Mouse (Mus musculus): ENCODE results near the gene Acsf2. TPM values are rescaled to one million over a fixed set of nuclear protein-coding genes. Genes with fewer than 3 reads are reported as not detected.

The Acsf2 gene
- polyA plus RNA-seq, 1 experiment = 9.7 TPM

GRCm38 (mm10) chr11:94508976-94509375, 92.7 kb downstream of the Acsf2 start:
- DNase-seq (ENCODE audit: low read depth) = no peak
- TF ChIP-seq POLR2A (IDR thresholded peaks at IDR 0.05; ENCODE audit: borderline replicate concordance, extremely low read depth, insufficient read depth, insufficient read length, poor library complexity, severe bottlenecking) (no peak), CTCF (IDR thresholded peaks at IDR 0.05; ENCODE audit: borderline replicate concordance, extremely low read depth, insufficient read depth, insufficient read length) (no peak)

Other genes with a start within 250 kb of the Acsf2 start
- gene Abcc3, start 208.9 kb downstream of the Acsf2 start, polyA plus RNA-seq (2012; rRNA removed) = 0.53 and 0.55 TPM in 2 replicates
- gene Cacna1g, start 127.7 kb downstream of the Acsf2 start, polyA plus RNA-seq (2012; rRNA removed) = 208 and 232 TPM in 2 replicates
- 0.45 and 0.66 TPM in 2 replicates for gene Spata20, start 115.7 kb downstream of the Acsf2 start, polyA plus RNA-seq (2012; rRNA removed)
- 0.50 and 1.5 TPM in 2 replicates for gene Epn3, start 101.9 kb downstream of the Acsf2 start, polyA plus RNA-seq (2012; rRNA removed)
- gene Mycbpap, start 80.1 kb downstream of the Acsf2 start, polyA plus RNA-seq (2012; rRNA removed) = 2.5 and 3.0 TPM in 2 replicates
- gene Rsad1, start 52.6 kb downstream of the Acsf2 start, polyA plus RNA-seq (2012; rRNA removed) = 8.7 and 9.0 TPM in 2 replicates
- 0.06 and 0.44 TPM in 2 replicates for gene Chad, start 36.8 kb downstream of the Acsf2 start, polyA plus RNA-seq (2012; rRNA removed)
- gene Lrrc59, start 27.9 kb upstream of the Acsf2 start, polyA plus RNA-seq (2012; rRNA removed) = 89.6 and 112 TPM in 2 replicates
- gene Mrpl27, start 51.9 kb upstream of the Acsf2 start, polyA plus RNA-seq (2012; rRNA removed) = 85.5 and 89.5 TPM in 2 replicates
- 7.3 and 13.5 TPM in 2 replicates for gene Eme1, start 52.1 kb upstream of the Acsf2 start, polyA plus RNA-seq (2012; rRNA removed)
- 19.5 and 24.1 TPM in 2 replicates for gene Xylt2, start 75.6 kb upstream of the Acsf2 start, polyA plus RNA-seq (2012; rRNA removed)
- 0.04 TPM in 1 of 2 replicates, not detected in the other for gene Gm11541, start 102.6 kb upstream of the Acsf2 start, polyA plus RNA-seq (2012; rRNA removed)
- 0.08 and 0.16 TPM in 2 replicates for gene Cdc34b, start 139.9 kb upstream of the Acsf2 start, polyA plus RNA-seq (2012; rRNA removed)
- gene Tmem92, start 180.8 kb upstream of the Acsf2 start, polyA plus RNA-seq (2012; rRNA removed) = not detected in 2 replicates